23 mouse cellular contexts compared by ENCODE assay signal in genomic region chr8:75119287-75119686, GRCm38 (mm10). TPM values are rescaled to one million over a fixed set of nuclear protein-coding genes. Genes with fewer than 3 reads are reported as not detected.
DNase-seq lines count a peak whose midpoint lies in the region; ATAC-seq lines count a peak whose summit lies in the region.
"Had no signal": no experiment of that assay in that cellular context is flagged by ENCODE, and none has a peak within 500 bp of the region (broad histone marks: within the 10 kb centered on the region; RNA-seq: fewer than 3 reads in every experiment).

No protein-coding gene starts in this region.

- H3K9me3 ChIP-seq in liver, embryonic 16.5 days (replicated peaks; ENCODE audit: control insufficient read depth, low read length), result no peaks in the 10 kb centered on the region
- H3K9me3 ChIP-seq in liver, embryonic 11.5 days (ENCODE audit: control insufficient read depth, low read length), result no peaks in the 10 kb centered on the region
- H3K9me3 ChIP-seq: embryonic facial prominence, embryonic 13.5 days; embryonic facial prominence, embryonic 15.5 days; forebrain, embryonic 10.5 days; forebrain, embryonic 12.5 days had no signal

- 0 out of 2 replicates have a peak, but pooled peaks have one; percentile 14 for ATAC-seq in liver, embryonic 16.5 days (ENCODE audit: low read depth)
- no peak for ATAC-seq in liver, embryonic 11.5 days (replicated peaks; ENCODE audit: low FRiP score)
- ATAC-seq in granulocyte monocyte progenitor cell, adult 5-6 weeks (replicated peaks; ENCODE audit: poor library complexity, severe bottlenecking), result peak; percentile 77
- ATAC-seq in megakaryocyte, adult 5-6 weeks (ENCODE audit: poor library complexity, severe bottlenecking), result peak; percentile 67
- ATAC-seq: forebrain, embryonic 14.5 days; forebrain, embryonic 16.5 days had no signal

- H3K36me3 ChIP-seq in liver, embryonic 16.5 days (ENCODE audit: control insufficient read depth, insufficient read depth), result peaks cover 91% of the 10 kb centered on the region
- peaks cover 88% of the 10 kb centered on the region for H3K36me3 ChIP-seq in liver, embryonic 11.5 days (ENCODE audit: control insufficient read depth, insufficient read depth, low read length)

- 82% methylated on average over 2 of the region's 2 CpGs for WGBS in liver, embryonic 16.5 days (ENCODE audit: insufficient replicate concordance)
- WGBS in liver, embryonic 11.5 days, result 79% methylated on average over 2 of the region's 2 CpGs

- H3K27me3 ChIP-seq in liver, embryonic 16.5 days (ENCODE audit: control insufficient read depth, insufficient read depth, low read depth, low read length), result no peaks in the 10 kb centered on the region
- no peaks in the 10 kb centered on the region for H3K27me3 ChIP-seq in liver, embryonic 11.5 days (replicated peaks; ENCODE audit: control insufficient read depth, insufficient read depth, low read length)
- H3K27me3 ChIP-seq: embryonic facial prominence, embryonic 13.5 days; embryonic facial prominence, embryonic 15.5 days; forebrain, embryonic 12.5 days had no signal

- H3K4me1 ChIP-seq in liver, embryonic 16.5 days (ENCODE audit: control insufficient read depth, low read depth, low read length), result no peaks in the 10 kb centered on the region
- H3K4me1 ChIP-seq in liver, embryonic 11.5 days (replicated peaks; ENCODE audit: control insufficient read depth, insufficient read depth, low read length), result no peaks in the 10 kb centered on the region
- H3K4me1 ChIP-seq: embryonic facial prominence, embryonic 13.5 days; embryonic facial prominence, embryonic 15.5 days; forebrain, embryonic 10.5 days; forebrain, embryonic 12.5 days had no signal

- intact Hi-C loops in heart, postnatal 14 days (cut with DNase I), result no loop called here

- H3K4me2 ChIP-seq in liver, embryonic 16.5 days (ENCODE audit: low read depth, low read length), result no peak overlapping the region
- H3K4me2 ChIP-seq in liver, embryonic 11.5 days, result no peak overlapping the region
- H3K4me2 ChIP-seq: embryonic facial prominence, embryonic 13.5 days; embryonic facial prominence, embryonic 15.5 days; forebrain, embryonic 12.5 days had no signal

- H3K27ac ChIP-seq in liver, embryonic 16.5 days (ENCODE audit: low read length), result no peak overlapping the region
- no peak overlapping the region for H3K27ac ChIP-seq in liver, embryonic 11.5 days (ENCODE audit: low read depth, low read length)
- H3K27ac ChIP-seq: embryonic facial prominence, embryonic 13.5 days; embryonic facial prominence, embryonic 15.5 days; forebrain, embryonic 10.5 days; forebrain, embryonic 12.5 days had no signal

- DNase-seq in liver, embryonic 11.5 days (ENCODE audit: low spot score), result no peak
- no peak for DNase-seq in adrenal gland, postnatal 14 days
- no peak for DNase-seq in heart, postnatal 14 days
- DNase-seq in thymus, postnatal 14 days, result no peak
- DNase-seq: adrenal gland, adult 2 months; adrenal gland, postnatal 10 days; adrenal gland, postnatal 36 days; cerebellum, adult 11-12 months; cerebellum, adult 2 months; cerebellum, adult 9-10 months; cerebellum, postnatal 10 days; cerebellum, postnatal 25 days; embryo, embryonic 11 days had no signal

- no peak overlapping the region for H3K9ac ChIP-seq in liver, embryonic 16.5 days (ENCODE audit: low read depth, low read length)
- no peak overlapping the region for H3K9ac ChIP-seq in liver, embryonic 11.5 days (ENCODE audit: low read depth, low read length)
- H3K9ac ChIP-seq: embryonic facial prominence, embryonic 13.5 days; embryonic facial prominence, embryonic 15.5 days; forebrain, embryonic 12.5 days had no signal

- no peak overlapping the region for H3K4me3 ChIP-seq in liver, embryonic 16.5 days (ENCODE audit: low read depth, low read length)
- no peak overlapping the region for H3K4me3 ChIP-seq in liver, embryonic 11.5 days (ENCODE audit: low read depth, low read length)
- H3K4me3 ChIP-seq: embryonic facial prominence, embryonic 13.5 days; embryonic facial prominence, embryonic 15.5 days; erythroblast, embryonic 14.5 days; forebrain, embryonic 10.5 days; forebrain, embryonic 12.5 days had no signal

RNA-seq across cellular contexts. Expression of gene Mcm5, which starts 9.9 kb away (rescaled TPM):
- polyA plus RNA-seq in liver, embryonic 16.5 days (2015; fragmentation: Nextera tagmentation; extraction: Ambion mirVana), result 130 and 137 TPM in 2 replicates
- 278 and 324 TPM in 2 replicates for polyA plus RNA-seq in liver, embryonic 11.5 days (2014; fragmentation: Nextera tagmentation; extraction: Ambion mirVana)
- 200 and 228 TPM in 2 replicates for total RNA-seq in granulocyte monocyte progenitor cell, adult 5-6 weeks (2014; fragmentation: Nextera tagmentation)
- 271 and 288 TPM in 2 replicates for total RNA-seq in granulocyte monocyte progenitor cell, adult 5-6 weeks (2017)
- 45.9 and 46.5 TPM in 2 replicates for total RNA-seq in megakaryocyte, adult 5-6 weeks (2015)
- total RNA-seq in megakaryocyte, adult 5-6 weeks (2017), result 210 and 212 TPM in 2 replicates
- 26.7 and 33.0 TPM in 2 replicates for total RNA-seq in adrenal gland, postnatal 14 days (2021)
- total RNA-seq in heart, postnatal 14 days (2021), result 10 to 100 TPM in 1 of 2 experiments, 1 to 10 TPM in 1; 5.8 to 11.7 TPM

RNA-seq across cellular contexts. Expression of gene Hmox1, which starts 25.9 kb away (rescaled TPM):
- polyA plus RNA-seq in liver, embryonic 16.5 days (2015; fragmentation: Nextera tagmentation; extraction: Ambion mirVana), result 158 and 159 TPM in 2 replicates
- 80.3 and 95.8 TPM in 2 replicates for polyA plus RNA-seq in liver, embryonic 11.5 days (2014; fragmentation: Nextera tagmentation; extraction: Ambion mirVana)
- 2.5 and 7.4 TPM in 2 replicates for total RNA-seq in granulocyte monocyte progenitor cell, adult 5-6 weeks (2014; fragmentation: Nextera tagmentation)
- 1.4 and 2.2 TPM in 2 replicates for total RNA-seq in granulocyte monocyte progenitor cell, adult 5-6 weeks (2017)
- 25.4 and 27.1 TPM in 2 replicates for total RNA-seq in megakaryocyte, adult 5-6 weeks (2015)
- 42.3 and 49.8 TPM in 2 replicates for total RNA-seq in megakaryocyte, adult 5-6 weeks (2017)
- 26.0 and 33.3 TPM in 2 replicates for total RNA-seq in adrenal gland, postnatal 14 days (2021)
- total RNA-seq in heart, postnatal 14 days (2021), result 10 to 100 TPM; 13.6 to 15.0 TPM
